Comparison of ENCODE assay signal across 16 mouse cellular contexts in the genomic region with DNA sequence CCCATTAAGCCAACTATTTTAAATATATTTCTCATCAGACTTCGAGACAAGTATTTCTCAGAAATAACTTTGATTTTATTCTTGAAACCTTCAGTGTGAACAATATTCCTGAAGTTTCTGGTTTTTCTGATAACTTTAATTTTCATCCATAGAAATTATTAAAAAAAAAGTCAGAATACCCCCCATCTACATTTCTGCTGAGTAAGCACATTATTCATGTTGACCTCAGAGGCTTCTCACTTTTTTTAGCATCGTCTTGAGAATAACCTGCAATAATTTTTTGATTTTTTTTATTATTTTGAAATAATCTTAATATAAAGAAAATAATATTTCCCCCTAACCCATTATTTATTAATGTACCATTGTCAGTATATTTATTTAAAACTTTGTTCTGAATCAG.
"Had no signal": no experiment of that assay in that cellular context is flagged by ENCODE, and none has a peak within 500 bp of the region (broad histone marks: within the 10 kb centered on the region; RNA-seq: fewer than 3 reads in every experiment).

No protein-coding gene starts in this region.

- H3K27me3 ChIP-seq: neural tube, embryonic 13.5 days; neural tube, embryonic 15.5 days; stomach, embryonic 15.5 days had no signal

- H3K4me1 ChIP-seq: neural tube, embryonic 15.5 days; stomach, embryonic 15.5 days had no signal

- H3K27ac ChIP-seq: neural tube, embryonic 13.5 days; neural tube, embryonic 15.5 days; stomach, embryonic 15.5 days; stomach, postnatal 0 days had no signal

- H3K9ac ChIP-seq: neural tube, embryonic 13.5 days; neural tube, embryonic 15.5 days; stomach, embryonic 15.5 days had no signal

- DNase-seq: retina, postnatal 1 day; right cerebral cortex, adult 18-20 months; right cerebral cortex, postnatal 14 days; right cerebral cortex, postnatal 25 days; right cerebral cortex, postnatal 4 days; spleen, adult 18-20 months; thymus, adult 18-20 months; thymus, adult 2 months; thymus, postnatal 14 days; thymus, postnatal 25 days; thymus, postnatal 36 days; thymus, postnatal 4 days had no signal

- H3K4me2 ChIP-seq: neural tube, embryonic 13.5 days; neural tube, embryonic 15.5 days; stomach, embryonic 15.5 days had no signal

- H3K4me3 ChIP-seq: neural tube, embryonic 13.5 days; neural tube, embryonic 15.5 days; stomach, embryonic 15.5 days had no signal

- H3K9me3 ChIP-seq: neural tube, embryonic 13.5 days; neural tube, embryonic 15.5 days; stomach, embryonic 15.5 days had no signal

- H3K36me3 ChIP-seq: neural tube, embryonic 13.5 days; neural tube, embryonic 15.5 days; stomach, embryonic 15.5 days had no signal
